Mouse (Mus musculus): ENCODE results near the gene Slc25a26. TPM values are rescaled to one million over a fixed set of nuclear protein-coding genes. Genes with fewer than 3 reads are reported as not detected.

Slc25a26 gene
- polyA plus RNA-seq, 1 experiment from 2014 or later = 7.8 TPM

- no peak for ATAC-seq (ENCODE audit: insufficient number of reproducible peaks, low FRiP score, low TSS enrichment, low read depth)
- Histone ChIP-seq H3K4me2 (no peak overlapping the region), H3K4me3 (no peak overlapping the region), H3K9ac (no peak overlapping the region), H3K9me3 (no peaks in the 10 kb centered on the region), H3K27ac (peak overlapping the region; percentile 64; the same call in 1 of the 2 replicates), H3K36me3 (no peaks in the 10 kb centered on the region; the same call in 1 of the 2 replicates), H3K27me3 (no peaks in the 10 kb centered on the region), H3K4me1 (peaks cover 52% of the 10 kb centered on the region)
- WGBS = 38% methylated on average over 6 of the region's 6 CpGs
Measured at GRCm38 (mm10) chr6:94646274-94646863, 146.2 kb downstream of the Slc25a26 start.

GRCm38 (mm10) chr6:94646902-94647301 lies 146.8 kb downstream of the Slc25a26 start:
- H3K9ac ChIP-seq = no peak overlapping the region
- H3K4me2 ChIP-seq = no peak overlapping the region
- peaks cover 52% of the 10 kb centered on the region for H3K4me1 ChIP-seq
- H3K27me3 ChIP-seq = no peaks in the 10 kb centered on the region
- ATAC-seq (ENCODE audit: insufficient number of reproducible peaks, low FRiP score, low TSS enrichment, low read depth) = no peak
- WGBS = 52% methylated on average over 6 of the region's 6 CpGs
- H3K4me3 ChIP-seq = no peak overlapping the region
- H3K9me3 ChIP-seq = no peaks in the 10 kb centered on the region
- H3K36me3 ChIP-seq = peaks cover 3% of the 10 kb centered on the region; the same call in 1 of the 2 replicates
- H3K27ac ChIP-seq = peak overlapping the region; percentile 86

GRCm38 (mm10) chr6:94647574-94648430 lies 147.7 kb downstream of the Slc25a26 start:
- H3K4me2 ChIP-seq = peak overlapping the region; percentile 35
- no peaks in the 10 kb centered on the region for H3K27me3 ChIP-seq
- peaks cover 52% of the 10 kb centered on the region for H3K4me1 ChIP-seq
- H3K9me3 ChIP-seq = no peaks in the 10 kb centered on the region
- WGBS = 10% methylated on average over 10 of the region's 10 CpGs
- H3K9ac ChIP-seq = no peak overlapping the region
- 0 out of 2 replicates have a peak overlapping the region, but pooled peaks have one; percentile 7 for H3K4me3 ChIP-seq
- H3K27ac ChIP-seq = peak overlapping the region; percentile 86
- ATAC-seq (ENCODE audit: insufficient number of reproducible peaks, low FRiP score, low TSS enrichment, low read depth) = peak; percentile 87
- H3K36me3 ChIP-seq = peaks cover 3% of the 10 kb centered on the region; the same call in 1 of the 2 replicates

- Histone ChIP-seq H3K9me3 (no peaks in the 10 kb centered on the region), H3K4me1 (peaks cover 52% of the 10 kb centered on the region), H3K27ac (peak overlapping the region; percentile 86), H3K9ac (no peak overlapping the region), H3K36me3 (peaks cover 3% of the 10 kb centered on the region; the same call in 1 of the 2 replicates), H3K4me2 (peak overlapping the region; percentile 35; the same call in 1 of the 2 replicates), H3K27me3 (no peaks in the 10 kb centered on the region), H3K4me3 (no peak overlapping the region)
- WGBS = 25% methylated on average over 4 of the region's 4 CpGs
- ATAC-seq (ENCODE audit: insufficient number of reproducible peaks, low FRiP score, low TSS enrichment, low read depth) = no peak
Measured at GRCm38 (mm10) chr6:94648496-94648895, 148.4 kb downstream of the Slc25a26 start.

- Histone ChIP-seq H3K36me3 (peaks cover 8% of the 10 kb centered on the region; the same call in 1 of the 2 replicates), H3K27ac (no peak overlapping the region), H3K27me3 (no peaks in the 10 kb centered on the region), H3K4me3 (no peak overlapping the region), H3K9me3 (no peaks in the 10 kb centered on the region), H3K4me1 (peaks cover 44% of the 10 kb centered on the region), H3K9ac (no peak overlapping the region), H3K4me2 (no peak overlapping the region)
- 74% methylated on average over 1 of the region's 1 CpGs for WGBS
- no peak for ATAC-seq (ENCODE audit: insufficient number of reproducible peaks, low FRiP score, low TSS enrichment, low read depth)
Measured at GRCm38 (mm10) chr6:94649637-94650036, 149.5 kb downstream of the Slc25a26 start.

GRCm38 (mm10) chr6:94651541-94651940 lies 151.4 kb downstream of the Slc25a26 start:
- no peak for ATAC-seq (ENCODE audit: insufficient number of reproducible peaks, low FRiP score, low TSS enrichment, low read depth)
- H3K27ac ChIP-seq = no peak overlapping the region
- no peaks in the 10 kb centered on the region for H3K27me3 ChIP-seq
- no peak overlapping the region for H3K9ac ChIP-seq
- peaks cover 30% of the 10 kb centered on the region for H3K4me1 ChIP-seq
- H3K4me2 ChIP-seq = no peak overlapping the region
- H3K4me3 ChIP-seq = no peak overlapping the region
- H3K36me3 ChIP-seq = peaks cover 8% of the 10 kb centered on the region; the same call in 1 of the 2 replicates
- 73% methylated on average over 17 of the region's 17 CpGs for WGBS
- H3K9me3 ChIP-seq = no peaks in the 10 kb centered on the region

- Histone ChIP-seq H3K27me3 (no peaks in the 10 kb centered on the region), H3K4me1 (peaks cover 27% of the 10 kb centered on the region), H3K4me3 (no peak overlapping the region), H3K9me3 (no peaks in the 10 kb centered on the region), H3K27ac (no peak overlapping the region), H3K36me3 (peaks cover 8% of the 10 kb centered on the region; the same call in 1 of the 2 replicates), H3K4me2 (no peak overlapping the region), H3K9ac (no peak overlapping the region)
- no peak for ATAC-seq (ENCODE audit: insufficient number of reproducible peaks, low FRiP score, low TSS enrichment, low read depth)
- 50% methylated on average over 6 of the region's 6 CpGs for WGBS
Measured at GRCm38 (mm10) chr6:94652659-94653213, 152.6 kb downstream of the Slc25a26 start.

- Histone ChIP-seq H3K36me3 (peaks cover 9% of the 10 kb centered on the region; the same call in 1 of the 2 replicates), H3K4me2 (no peak overlapping the region), H3K9ac (no peak overlapping the region), H3K4me1 (peaks cover 27% of the 10 kb centered on the region), H3K9me3 (no peaks in the 10 kb centered on the region), H3K27ac (no peak overlapping the region), H3K4me3 (no peak overlapping the region), H3K27me3 (no peaks in the 10 kb centered on the region)
- ATAC-seq (ENCODE audit: insufficient number of reproducible peaks, low FRiP score, low TSS enrichment, low read depth) = no peak
- 64% methylated on average over 10 of the region's 10 CpGs for WGBS
Measured at GRCm38 (mm10) chr6:94653388-94654316, 153.5 kb downstream of the Slc25a26 start.

Small RNA genes within 50 kb of the gene (microRNA-seq; reads per million reads assigned to microRNA genes)
- gene Mir7041 = not detected

Other genes with a start within 250 kb of the Slc25a26 start
- 7.1 and 8.3 TPM in 2 replicates for gene Magi1, start 216.4 kb upstream of the Slc25a26 start, polyA plus RNA-seq (2015; fragmentation: Nextera tagmentation; extraction: Ambion mirVana)
- 22.3 and 22.5 TPM in 2 replicates for gene Lrig1, start 199.8 kb downstream of the Slc25a26 start, polyA plus RNA-seq (2015; fragmentation: Nextera tagmentation; extraction: Ambion mirVana)